Mouse (Mus musculus) ES-E14 (cell line): ENCODE results near the gene Rad51c. TPM values are rescaled to one million over a fixed set of nuclear protein-coding genes. Genes with fewer than 3 reads are reported as not detected.
A peak's percentile ranks its signal among the peaks of the same experiment; 100 is the strongest.
"Not testable (repeated sequence)": the region's sequence is repeated elsewhere in the genome, so short reads cannot be mapped to it uniquely, and the experiment has no call there.

Experiments used
- DNase-seq: peaks from one replicate; pipeline ENCODE4 v3.0.0-alpha.2; 2013; ENCODE audit warnings: low read depth, low spot score
- H3K27ac ChIP-seq: 2 replicates; pipeline ENCODE4 v1.5.1; 2012; ENCODE audit warnings: low read depth, mild to moderate bottlenecking, low read length, moderate library complexity, mixed read lengths; ENCODE audit not compliant: poor library complexity, insufficient read depth, severe bottlenecking
- H3K36me3 ChIP-seq: 2 replicates; pipeline ENCODE4 v1.6.1; 2012; ENCODE audit warnings: mild to moderate bottlenecking, low read length, moderate library complexity, mixed read lengths; ENCODE audit not compliant: control insufficient read depth, poor library complexity, insufficient read depth, severe bottlenecking
- H3K4me1 ChIP-seq, 2 experiments: fragments of 150-350 bp in 1 of 2; sonication (generic) in 1 of 2; 2 replicates each; pipeline ENCODE4 v1.6.1; 2012; ENCODE audit warnings: low read length in 2 of 2, mild to moderate bottlenecking in 1 of 2, mixed read lengths in 1 of 2; ENCODE audit not compliant: control insufficient read depth in 2 of 2, insufficient read depth in 2 of 2, poor library complexity in 1 of 2
- H3K4me3 ChIP-seq, 2 experiments: fragments of 150-350 bp in 1 of 2; sonication (generic) in 1 of 2; 2 replicates each; pipeline ENCODE4 v1.5.1; 2012; ENCODE audit warnings: low read length in 2 of 2, low read depth in 1 of 2, mild to moderate bottlenecking in 1 of 2, mixed read lengths in 1 of 2; ENCODE audit not compliant: insufficient read depth in 1 of 2, poor library complexity in 1 of 2, severe bottlenecking in 1 of 2
- H3K9ac ChIP-seq: 2 replicates; pipeline ENCODE4 v1.6.1; 2012; ENCODE audit warnings: low read depth, mild to moderate bottlenecking, low read length, mixed read lengths; ENCODE audit not compliant: poor library complexity, insufficient read depth, severe bottlenecking
- H3K9me3 ChIP-seq: fragments of 150-350 bp; sonication (generic); 2 replicates; pipeline ENCODE4 v1.6.1; 2012; ENCODE audit warnings: low read depth, mild to moderate bottlenecking, low read length; ENCODE audit not compliant: control insufficient read depth, insufficient read depth
- CHD2 ChIP-seq: IDR thresholded peaks from 2 replicates; pipeline ENCODE4 v1.6.1; 2014; ENCODE audit warnings: mild to moderate bottlenecking, low read depth, low read length, inconsistent platforms
- HCFC1 ChIP-seq: IDR thresholded peaks from 2 replicates; pipeline ENCODE4 v1.6.1; 2012; ENCODE audit warnings: low read length, inconsistent platforms, borderline replicate concordance; ENCODE audit not compliant: insufficient read depth
- MAFK ChIP-seq: IDR thresholded peaks from 2 replicates; pipeline ENCODE4 v1.6.1; 2014; ENCODE audit warnings: mild to moderate bottlenecking, low read depth, low read length, inconsistent platforms; ENCODE audit not compliant: insufficient read depth
- ZC3H11A ChIP-seq: IDR thresholded peaks from 2 replicates; pipeline ENCODE4 v1.6.1; 2012; ENCODE audit warnings: low read depth, mild to moderate bottlenecking, inconsistent platforms, low read length, borderline replicate concordance
- ZNF384 ChIP-seq: IDR thresholded peaks from 2 replicates; pipeline ENCODE4 v1.6.1; 2012; ENCODE audit warnings: low read depth, low read length, inconsistent platforms
- in situ Hi-C, 2 experiments: fragments of 600-800 bp; cut with MboI; formaldehyde crosslinking; loops; one replicate each; pipeline ENCODE4 v1.15.1; 2025; ENCODE audit warnings: low sequenced_read_pairs in 2 of 2, inconsistent platforms in 1 of 2; ENCODE audit not compliant: unreplicated experiment in 2 of 2
- total RNA-seq: library from RNA; depleted of rRNA; stranded (reverse); fragments of 300-350 nt; gene quantifications from 2 replicates; pipeline ENCODE4 v1.2.3, GENCODE M21; 2012; rRNA removed

Gene Rad51c
- total RNA-seq: 6.7 and 9.9 TPM in 2 replicates

DNA sequence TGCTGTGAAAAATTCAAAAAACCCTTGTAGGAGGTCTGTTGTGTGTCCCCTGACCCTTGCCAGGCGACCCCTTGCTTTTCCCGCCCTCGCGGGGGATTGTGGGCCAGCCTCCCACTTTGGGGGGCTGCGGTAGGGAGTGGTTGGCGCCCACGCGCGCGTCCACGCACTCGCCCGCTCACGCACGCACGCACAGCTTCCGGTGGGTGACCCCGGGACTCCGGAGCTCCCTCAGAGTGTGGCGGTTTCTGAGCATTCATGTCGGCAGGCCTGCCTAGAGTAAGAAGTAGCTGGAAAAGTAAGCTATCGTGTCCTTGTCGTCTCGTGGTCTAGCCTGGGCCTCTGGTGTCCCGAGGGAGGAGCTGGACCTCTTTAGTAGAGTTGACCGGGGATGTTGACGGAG, at the start of gene Rad51c, which contains the start of gene Tex14:
Gene Rad51c (minus strand): TSS at position 79 of the 400 bp plus-strand sequence.
Gene Tex14 (plus strand): TSS at position 190 of the 400 bp plus-strand sequence.
- in situ Hi-C loops: no loop called here
- peak within 1 kb of the TSS; percentile 93 for H3K9ac ChIP-seq
- H3K36me3 ChIP-seq: no peaks in the 10 kb centered on the region
- H3K9me3 ChIP-seq: no peaks in the 10 kb centered on the region; the same call in 1 of the 2 replicates
- TF ChIP-seq ZNF384: no peak
- no peak for TF ChIP-seq CHD2
- TF ChIP-seq MAFK: no peak
- no peak for TF ChIP-seq HCFC1
- no peak for TF ChIP-seq ZC3H11A
- DNase-seq: no peak
- H3K4me1 ChIP-seq: no peaks in the 10 kb centered on the region
- peak within 1 kb of the TSS; percentile 89 for H3K27ac ChIP-seq
- H3K4me3 ChIP-seq: peak within 1 kb of the TSS; percentile 81 to 84

DNA sequence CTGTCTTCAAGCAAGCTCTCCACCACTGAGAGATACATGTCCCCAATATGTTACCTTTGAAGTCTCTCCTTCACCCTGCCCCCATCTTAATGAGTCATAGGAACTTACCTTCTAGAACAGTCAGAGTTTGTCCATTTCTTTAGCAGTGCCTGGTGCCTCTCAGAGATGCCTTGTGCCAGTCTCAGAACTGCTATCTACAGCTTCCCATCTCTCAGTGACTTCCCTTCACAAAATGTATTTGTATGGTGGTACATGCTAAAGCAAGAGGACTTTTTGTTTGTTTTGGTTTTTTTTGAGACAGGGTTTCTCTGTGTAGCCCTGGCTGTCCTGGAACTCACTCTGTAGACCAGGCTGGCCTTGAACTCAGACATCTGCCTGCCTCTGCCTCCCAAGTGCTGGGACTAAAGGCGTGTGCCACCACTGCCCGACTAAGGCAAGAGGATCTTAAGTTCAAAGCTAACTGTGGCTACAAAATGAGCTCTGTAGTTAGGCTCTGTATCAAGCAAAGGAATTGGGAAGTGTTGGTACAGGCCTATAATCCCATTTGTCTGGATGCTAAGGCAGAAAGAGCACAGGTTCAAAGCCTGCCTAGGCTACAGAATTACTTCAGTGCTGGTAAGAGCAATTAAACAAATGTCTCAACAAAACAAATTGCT, 49.4 kb upstream of the Rad51c start:
- Histone ChIP-seq H3K27ac (peak overlapping the region; percentile 47; the same call in 1 of the 2 replicates), H3K9me3 (no peaks in the 10 kb centered on the region)

DNA sequence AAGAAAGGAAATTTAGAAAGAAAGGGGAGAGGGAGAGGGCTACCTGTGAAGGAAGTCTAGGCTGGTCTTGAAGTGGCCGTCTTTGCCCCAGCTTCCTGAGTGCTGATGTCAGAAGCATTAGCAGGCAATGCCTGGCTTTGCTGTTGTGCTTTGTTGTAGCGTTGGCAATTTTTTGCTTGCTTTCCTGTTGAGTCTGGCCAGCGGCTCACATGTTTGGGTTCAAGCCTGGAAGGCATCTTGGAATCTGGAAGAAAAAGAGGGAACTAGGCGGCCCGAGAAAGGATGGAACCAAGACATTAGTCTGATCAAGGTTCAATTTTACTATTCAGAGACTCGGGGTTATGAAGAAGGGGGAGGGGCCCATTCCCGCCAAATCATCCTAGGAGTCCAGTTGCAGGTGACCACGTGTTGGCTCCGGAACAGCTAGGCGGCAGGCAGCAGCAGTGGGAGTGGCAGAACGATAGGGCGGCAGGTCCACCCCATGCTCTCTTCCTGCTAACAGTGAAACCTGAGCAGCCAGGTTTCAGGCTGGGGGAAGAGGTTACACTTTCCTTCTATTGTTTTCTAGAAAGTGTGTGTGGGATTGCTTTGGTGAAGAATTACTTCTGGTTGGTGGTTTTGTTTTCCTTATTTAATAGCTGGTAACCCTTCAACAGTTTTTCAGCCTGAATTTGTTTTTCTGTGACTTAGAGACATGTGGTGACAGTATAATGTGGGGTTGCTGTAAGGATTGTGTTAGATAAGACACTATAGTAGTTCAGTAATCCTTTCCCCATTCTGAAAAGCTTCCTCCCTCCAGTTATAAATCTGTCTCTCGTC, 48.7 kb upstream of the Rad51c start:
- peaks cover 5 to 6% of the 10 kb centered on the region in 2 experiments; a peak in 3 of 4 replicates for H3K4me1 ChIP-seq
- peak overlapping the region; percentile 73 for H3K9ac ChIP-seq
- no peak for DNase-seq
- no peaks in the 10 kb centered on the region for H3K9me3 ChIP-seq
- H3K4me3 ChIP-seq: peak overlapping the region; percentile 26 to 45; a peak in 2 of 4 replicates
- H3K27ac ChIP-seq: peak overlapping the region; percentile 65
- in situ Hi-C loops: no loop called here
- TF ChIP-seq HCFC1 (no peak), CHD2 (no peak), MAFK (no peak), ZC3H11A (no peak), ZNF384 (no peak)
- no peaks in the 10 kb centered on the region for H3K36me3 ChIP-seq

More for the DNA sequence above, 49.4 kb upstream of the Rad51c start:
- no peak for DNase-seq
- H3K4me3 ChIP-seq: no peak overlapping the region
- H3K36me3 ChIP-seq: no peaks in the 10 kb centered on the region
- no peak overlapping the region; the same call in 1 of the 2 replicates for H3K9ac ChIP-seq
- no peak for TF ChIP-seq MAFK
- peaks cover 4 to 5% of the 10 kb centered on the region in 2 experiments; a peak in 3 of 4 replicates for H3K4me1 ChIP-seq
- in situ Hi-C loops: no loop called here

DNA sequence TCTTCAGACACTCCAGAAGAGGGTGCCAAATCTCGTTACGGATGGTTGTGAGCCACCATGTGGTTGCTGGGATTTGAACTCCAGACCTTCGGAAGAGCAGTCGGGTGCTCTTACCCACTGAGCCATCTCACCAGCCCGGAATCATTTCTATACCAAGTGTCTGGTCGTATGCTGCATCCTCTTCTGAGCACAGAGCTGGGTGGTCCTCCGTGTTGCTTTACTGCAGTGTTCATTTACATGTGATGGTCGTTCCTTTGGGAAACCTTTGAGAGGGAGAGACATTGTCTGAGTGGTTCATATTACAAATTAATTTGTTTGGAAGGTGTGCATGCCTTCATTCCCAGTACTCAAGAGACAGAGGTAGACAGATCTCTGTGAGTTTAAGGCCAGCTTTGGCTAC, 48.0 kb upstream of the Rad51c start:
- DNase-seq: not testable (repeated sequence)

DNA sequence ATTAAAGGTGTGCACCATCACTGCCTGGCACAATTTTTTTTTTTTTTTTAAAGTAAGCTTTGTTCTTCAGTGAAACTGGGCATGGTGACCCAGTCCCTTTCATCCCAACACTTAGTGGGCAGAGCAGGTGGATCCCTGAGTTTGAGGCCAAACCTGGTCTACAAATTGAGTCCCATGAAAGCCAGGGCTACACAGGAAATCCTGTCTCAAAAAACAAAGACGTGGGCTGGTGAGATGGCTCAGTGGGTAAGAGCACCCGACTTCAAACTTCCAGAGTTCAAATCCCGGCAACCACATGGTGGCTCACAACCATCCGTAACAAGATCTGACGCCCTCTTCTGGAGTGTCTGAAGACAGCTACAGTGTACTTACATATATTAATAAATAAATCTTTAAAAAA, 45.1 kb upstream of the Rad51c start:
- in situ Hi-C loops, H3K27ac ChIP-seq, H3K9me3 ChIP-seq, H3K4me1 ChIP-seq, DNase-seq, H3K36me3 ChIP-seq, H3K9ac ChIP-seq, H3K4me3 ChIP-seq: not testable (repeated sequence)

More for the DNA sequence above, 48.0 kb upstream of the Rad51c start:
- Histone ChIP-seq H3K27ac (peak overlapping the region; percentile 65; the same call in 1 of the 2 replicates), H3K4me3 (peak overlapping the region in 1 of 2 experiments; percentile 26; a peak in 2 of 4 replicates), H3K9ac (peak overlapping the region; percentile 73; the same call in 1 of the 2 replicates)
- H3K4me1 ChIP-seq, in situ Hi-C loops, H3K36me3 ChIP-seq, H3K9me3 ChIP-seq: not testable (repeated sequence)
